Mouse (Mus musculus): ENCODE results near the gene Pdcd5. TPM values are rescaled to one million over a fixed set of nuclear protein-coding genes. Genes with fewer than 3 reads are reported as not detected.

The Pdcd5 gene
- total RNA-seq, 4 experiments from 2014 or later: 50.1 to 63.9 (median 55.4) TPM

GRCm38 (mm10) chr7:35646317-35647081 lies 822 bp downstream of the Pdcd5 start:
- DNase-seq (ENCODE audit: low spot score in 2 of 2): no peak

GRCm38 (mm10) chr7:35640072-35640471 lies 7.2 kb downstream of the Pdcd5 start:
- DNase-seq (ENCODE audit: low spot score in 2 of 2): no peak

- no peak for DNase-seq (ENCODE audit: low spot score in 2 of 2)
Measured at GRCm38 (mm10) chr7:35636874-35637273, 10.4 kb downstream of the Pdcd5 start.

GRCm38 (mm10) chr7:35636229-35636628 lies 11.1 kb downstream of the Pdcd5 start:
- no peak for DNase-seq (ENCODE audit: low spot score in 2 of 2)

- DNase-seq (ENCODE audit: low spot score in 2 of 2): no peak
Measured at GRCm38 (mm10) chr7:35628496-35628895, 18.8 kb downstream of the Pdcd5 start.

- no peak for DNase-seq (ENCODE audit: low spot score in 2 of 2)
Measured at GRCm38 (mm10) chr7:35627371-35627770, 19.9 kb downstream of the Pdcd5 start.

- DNase-seq (ENCODE audit: low spot score in 2 of 2): no peak
Measured at GRCm38 (mm10) chr7:35626038-35626437, 21.3 kb downstream of the Pdcd5 start.

- DNase-seq (ENCODE audit: low spot score in 2 of 2): no peak
Measured at GRCm38 (mm10) chr7:35622626-35623025, 24.7 kb downstream of the Pdcd5 start.

- DNase-seq (ENCODE audit: low spot score in 2 of 2): no peak
Measured at GRCm38 (mm10) chr7:35617513-35617912, 29.8 kb downstream of the Pdcd5 start.

- DNase-seq (ENCODE audit: low spot score in 2 of 2): no peak
Measured at GRCm38 (mm10) chr7:35609245-35609644, 38.1 kb downstream of the Pdcd5 start.

- no peak for DNase-seq (ENCODE audit: low spot score in 2 of 2)
Measured at GRCm38 (mm10) chr7:35606816-35607215, 40.5 kb downstream of the Pdcd5 start.

- DNase-seq (ENCODE audit: low spot score in 2 of 2): no peak
Measured at GRCm38 (mm10) chr7:35602766-35603165, 44.6 kb downstream of the Pdcd5 start.

GRCm38 (mm10) chr7:35601106-35601505 lies 46.2 kb downstream of the Pdcd5 start:
- DNase-seq (ENCODE audit: low spot score in 2 of 2): no peak

GRCm38 (mm10) chr7:35600031-35600430 lies 47.3 kb downstream of the Pdcd5 start:
- DNase-seq (ENCODE audit: low spot score in 2 of 2): no peak

GRCm38 (mm10) chr7:35599492-35599891 lies 47.8 kb downstream of the Pdcd5 start:
- DNase-seq (ENCODE audit: low spot score in 2 of 2): no peak

GRCm38 (mm10) chr7:35594311-35594710 lies 53.0 kb downstream of the Pdcd5 start:
- no peak for DNase-seq (ENCODE audit: low spot score in 2 of 2)

Other genes starting within 250 kb of the Pdcd5 start
- gene Slc7a9, start 198.7 kb downstream of the Pdcd5 start, total RNA-seq (2022): not detected
- under 1 TPM in 3 of 4 experiments, not detected in 1; 0.52 to 0.80 (median 0.57) TPM for gene Tdrd12, start 109.8 kb downstream of the Pdcd5 start, total RNA-seq (2022)
- gene Nudt19, start 91.2 kb downstream of the Pdcd5 start, total RNA-seq (2022): 10 to 100 TPM; 66.3 to 76.5 (median 70.4) TPM
- under 1 TPM; 0.34 to 0.53 (median 0.36) TPM for gene Rgs9bp, start 61.9 kb downstream of the Pdcd5 start, total RNA-seq (2022)
- 10 to 100 TPM; 34.4 to 40.6 (median 39.1) TPM for gene Ankrd27, start 61.3 kb downstream of the Pdcd5 start, total RNA-seq (2022)
- 10 to 100 TPM; 57.8 to 81.5 (median 72.2) TPM for gene Dpy19l3, start 106.9 kb upstream of the Pdcd5 start, total RNA-seq (2022)
- 10 to 100 TPM; 30.6 to 36.9 (median 35.7) TPM for gene Zfp507, start 155.5 kb upstream of the Pdcd5 start, total RNA-seq (2022)